Mouse (Mus musculus) neutrophil, adult 65 days (primary cell): Measurements from ENCODE around the gene Rdm1. TPM values are rescaled to one million over a fixed set of nuclear protein-coding genes. Genes with fewer than 3 reads are reported as not detected.

Source experiments
- total RNA-seq: library from RNA; stranded (reverse); gene quantifications from 2 replicates; pipeline ENCODE4 v1.2.4, GENCODE M21; 2023

Rdm1 gene
- 10.8 and 12.2 TPM in 2 replicates for total RNA-seq

GRCm38 (mm10) chr11:101626995-101627856 is at the start of gene Rdm1:
Gene Rdm1, plus strand, starts transcription at chr11:101627195.

GRCm38 (mm10) chr11:101582054-101583035 is 44.6 kb upstream of the Rdm1 start, which contains the start of gene Tmem106a:
Gene Tmem106a, plus strand, starts transcription at chr11:101582242.

GRCm38 (mm10) chr11:101599156-101599555 is 27.8 kb upstream of the Rdm1 start, which contains the start of gene Gm11634:
Gene Gm11634, minus strand, starts transcription at chr11:101599256.

DNA sequence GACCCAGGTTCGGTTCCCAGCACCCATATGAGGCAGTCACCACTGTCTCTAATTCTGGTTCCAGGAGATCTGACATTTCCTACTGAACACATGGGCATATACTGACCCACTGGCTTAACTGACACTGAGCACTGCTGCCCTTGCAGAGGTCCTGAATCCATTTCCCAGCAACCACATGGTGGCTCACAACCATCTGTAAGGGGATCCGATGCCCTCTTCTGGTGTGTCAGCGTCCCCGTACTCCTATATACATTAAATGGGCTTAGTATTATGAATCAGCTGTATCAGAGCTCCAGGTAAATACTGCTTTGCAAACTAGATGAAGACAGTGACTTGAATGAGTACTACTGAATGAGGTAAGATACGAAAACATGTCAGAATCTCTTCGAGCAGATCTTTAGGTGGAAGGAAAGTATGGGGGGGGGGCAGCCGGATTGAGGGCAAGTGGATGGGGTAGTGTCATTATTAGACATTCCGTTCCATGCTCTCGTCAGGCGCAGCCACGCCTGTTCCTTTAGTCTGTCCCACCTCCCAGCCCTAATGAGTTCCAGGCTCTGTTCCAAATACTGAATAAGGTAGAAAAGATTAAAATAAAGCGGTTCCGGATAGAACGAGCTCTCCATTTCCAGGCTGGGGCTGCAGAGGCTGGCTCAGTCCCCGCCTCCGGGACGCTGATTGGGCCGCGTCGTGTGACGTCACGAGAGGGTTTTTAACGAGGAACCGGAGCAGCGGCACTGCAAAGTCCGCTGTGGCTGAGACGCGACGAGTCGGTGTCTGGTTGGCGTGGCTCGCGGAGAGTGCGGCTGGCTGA is 38.0 kb downstream of the Rdm1 start, which contains the start of gene Arl4d:
Arl4d (plus strand) TSS at position 717 of the 811 bp plus-strand sequence.

Other genes with a start within 250 kb of the Rdm1 start
- 12.1 and 12.4 TPM in 2 replicates for gene Aarsd1, start 209.6 kb upstream of the Rdm1 start, total RNA-seq
- 0.43 TPM in 1 of 2 replicates, not detected in the other for gene Gm27029, start 202.4 kb upstream of the Rdm1 start, total RNA-seq
- 10.3 and 14.3 TPM in 2 replicates for gene Rundc1, start 202.1 kb upstream of the Rdm1 start, total RNA-seq
- 0.60 and 0.98 TPM in 2 replicates for gene Ptges3l, start 201.9 kb upstream of the Rdm1 start, total RNA-seq
- 37.3 and 45.6 TPM in 2 replicates for gene Rpl27, start 184.9 kb upstream of the Rdm1 start, total RNA-seq
- 23.6 and 24.5 TPM in 2 replicates for gene Ifi35, start 178.8 kb upstream of the Rdm1 start, total RNA-seq
- gene Rnd2, start 162.2 kb upstream of the Rdm1 start, total RNA-seq, result 0.32 and 0.66 TPM in 2 replicates
- 16.5 and 19.8 TPM in 2 replicates for gene Vat1, start 161.0 kb upstream of the Rdm1 start, total RNA-seq
- 20.7 and 21.2 TPM in 2 replicates for gene Brca1, start 75.2 kb upstream of the Rdm1 start, total RNA-seq
- 128 and 177 TPM in 2 replicates for gene Nbr1, start 75.0 kb upstream of the Rdm1 start, total RNA-seq
- 8.5 and 12.0 TPM in 2 replicates for gene Tmem106a, start 45.0 kb upstream of the Rdm1 start, total RNA-seq
- not detected in 2 replicates for gene Gm11634, start 27.9 kb upstream of the Rdm1 start, total RNA-seq
- gene Arl4d, start 38.3 kb downstream of the Rdm1 start, total RNA-seq, result 1.3 and 2.7 TPM in 2 replicates
- gene Dhx8, start 105.7 kb downstream of the Rdm1 start, total RNA-seq, result 54.4 and 67.3 TPM in 2 replicates
- not detected in 2 replicates for gene Etv4, start 158.2 kb downstream of the Rdm1 start, total RNA-seq